Mouse (Mus musculus): ENCODE results near the gene Synpo2. TPM values are rescaled to one million over a fixed set of nuclear protein-coding genes. Genes with fewer than 3 reads are reported as not detected.

Synpo2 gene
- polyA plus RNA-seq, 1 experiment from 2014 or later: 1.5 TPM

DNA sequence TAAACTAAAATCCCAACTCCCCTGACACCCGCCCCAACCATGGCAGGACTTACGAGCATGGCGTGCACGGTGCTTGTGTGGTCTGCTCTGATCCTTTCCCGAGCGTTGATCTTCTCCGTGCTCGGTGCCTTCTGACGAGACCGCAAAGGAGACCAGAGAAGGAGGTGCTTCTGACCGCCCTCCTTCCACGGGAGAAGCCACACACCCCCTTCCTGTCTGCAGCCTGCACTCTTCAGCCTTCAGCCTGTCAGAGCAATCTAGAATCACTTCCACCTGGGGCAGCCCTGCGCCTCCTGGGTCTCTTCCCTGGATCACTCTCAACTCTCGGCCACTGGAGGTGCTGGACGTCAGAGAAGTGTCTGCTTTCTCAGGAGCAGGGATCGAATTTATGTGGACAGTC lies 119.0 kb downstream of the Synpo2 start:
- Histone ChIP-seq H3K36me3 (no peaks in the 10 kb centered on the region), H3K9me3 (no peaks in the 10 kb centered on the region), H3K4me1 (replicated peaks) (peaks cover 6% of the 10 kb centered on the region; the same call in 1 of the 2 replicates), H3K27me3 (no peaks in the 10 kb centered on the region), H3K4me2 (replicated peaks) (no peak overlapping the region), H3K9ac (replicated peaks) (no peak overlapping the region), H3K4me3 (replicated peaks) (no peak overlapping the region), H3K27ac (no peak overlapping the region)
- no peak for ATAC-seq
- WGBS: 57% methylated on average over 16 of the region's 16 CpGs

DNA sequence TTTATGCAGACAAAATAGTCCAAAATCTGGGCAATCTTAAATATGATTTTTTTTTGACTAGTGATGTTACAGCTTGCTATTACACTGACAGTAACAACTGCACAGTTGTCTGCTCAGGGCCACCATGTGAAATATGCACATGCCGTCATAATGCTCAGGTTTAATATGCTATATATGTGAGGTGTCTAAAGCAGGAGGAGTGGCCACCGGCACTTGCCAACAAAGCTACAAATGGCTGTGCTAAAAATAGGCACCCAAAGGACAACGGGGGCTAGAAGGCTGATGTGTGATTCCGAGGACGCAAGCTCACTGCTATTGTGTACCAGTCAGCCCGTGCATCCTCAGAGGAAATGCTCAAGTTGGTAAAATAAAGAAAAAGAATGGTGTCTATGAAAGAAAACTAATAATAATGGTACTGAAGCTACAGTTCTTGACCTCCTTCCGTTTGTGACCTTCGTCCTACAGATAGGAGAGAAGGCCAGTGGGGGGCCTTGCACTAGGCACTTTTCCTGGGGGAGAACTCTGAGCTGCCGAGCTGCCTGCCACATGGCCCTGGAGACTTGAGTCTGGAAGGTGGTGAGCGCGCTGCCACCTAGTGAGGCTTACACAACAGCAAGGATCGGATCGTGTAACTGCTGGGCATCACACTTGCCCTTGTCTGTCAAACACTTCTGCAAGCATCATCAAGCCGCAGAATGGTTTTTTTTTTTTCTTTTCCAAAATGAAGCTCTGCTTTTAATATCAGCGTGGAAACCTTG lies 120.0 kb downstream of the Synpo2 start:
- Histone ChIP-seq H3K4me3 (replicated peaks) (0 out of 2 replicates have a peak overlapping the region, but pooled peaks have one; percentile 9), H3K4me2 (replicated peaks) (peak overlapping the region; percentile 32), H3K36me3 (no peaks in the 10 kb centered on the region), H3K27ac (no peak overlapping the region), H3K9ac (replicated peaks) (no peak overlapping the region), H3K4me1 (replicated peaks) (peaks cover 6% of the 10 kb centered on the region; the same call in 1 of the 2 replicates), H3K27me3 (no peaks in the 10 kb centered on the region), H3K9me3 (no peaks in the 10 kb centered on the region)
- WGBS: 27% methylated on average over 15 of the region's 15 CpGs
- no peak for ATAC-seq

DNA sequence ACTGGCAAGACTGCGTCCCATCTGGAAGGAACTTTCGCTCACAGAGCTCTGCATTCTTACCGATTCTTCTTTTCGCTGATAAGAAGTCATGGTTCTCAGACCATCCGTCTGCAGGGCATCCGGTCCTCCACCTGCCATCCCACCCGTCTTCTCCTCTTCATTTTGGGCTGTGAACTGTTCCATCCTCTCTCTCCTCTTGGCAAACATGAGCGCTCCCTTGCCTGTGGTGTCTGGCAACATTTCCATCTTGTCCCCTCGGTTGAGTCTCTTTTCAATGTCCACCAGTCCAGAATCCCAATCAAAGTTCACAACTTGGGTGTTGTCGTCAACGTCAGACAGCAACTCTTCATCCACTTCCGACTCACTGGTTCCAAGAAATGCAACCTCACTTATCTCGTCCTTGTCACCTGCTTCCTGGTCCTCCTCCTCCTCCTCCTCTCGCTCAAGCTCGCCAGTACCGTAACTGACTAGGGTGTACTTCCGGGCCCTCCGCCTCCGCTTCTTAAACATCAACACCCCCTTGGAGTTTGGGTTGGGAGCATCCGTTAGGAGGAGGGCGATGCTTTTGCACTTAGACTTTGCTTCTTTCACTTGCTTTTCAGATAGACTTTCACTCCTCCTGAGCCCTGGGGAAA lies 121.8 kb downstream of the Synpo2 start:
- H3K4me3 ChIP-seq (replicated peaks): no peak overlapping the region
- no peaks in the 10 kb centered on the region for H3K36me3 ChIP-seq
- H3K4me2 ChIP-seq (replicated peaks): no peak overlapping the region
- H3K27me3 ChIP-seq: no peaks in the 10 kb centered on the region
- no peak for ATAC-seq
- H3K9me3 ChIP-seq: no peaks in the 10 kb centered on the region
- no peak overlapping the region for H3K9ac ChIP-seq (replicated peaks)
- H3K4me1 ChIP-seq (replicated peaks): peaks cover 6% of the 10 kb centered on the region; the same call in 1 of the 2 replicates
- H3K27ac ChIP-seq: no peak overlapping the region
- 95% methylated on average over 21 of the region's 21 CpGs for WGBS

DNA sequence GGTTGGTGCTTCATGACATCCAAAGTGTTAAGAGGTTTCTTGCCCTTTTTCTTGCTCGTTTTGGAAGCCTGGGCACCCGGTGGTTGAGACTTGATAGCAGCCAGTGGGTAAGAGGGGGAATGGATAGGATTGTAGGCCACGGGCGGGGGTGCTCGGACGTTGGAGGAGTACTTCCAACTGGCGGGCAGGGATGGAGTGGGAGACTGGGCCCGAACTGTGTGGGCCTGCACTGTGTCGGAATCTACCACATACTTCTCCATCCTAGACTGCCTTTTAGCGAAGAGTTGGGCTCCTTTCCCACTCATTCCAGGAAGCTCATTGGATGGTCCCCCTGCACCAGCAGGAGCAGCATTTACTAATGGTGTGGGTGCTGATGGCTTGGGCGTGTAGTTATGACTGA lies 123.2 kb downstream of the Synpo2 start:
- H3K9me3 ChIP-seq: no peaks in the 10 kb centered on the region
- H3K4me2 ChIP-seq (replicated peaks): no peak overlapping the region
- H3K36me3 ChIP-seq: no peaks in the 10 kb centered on the region
- no peaks in the 10 kb centered on the region for H3K27me3 ChIP-seq
- WGBS: 90% methylated on average over 11 of the region's 11 CpGs
- ATAC-seq: no peak
- no peak overlapping the region for H3K9ac ChIP-seq (replicated peaks)
- no peak overlapping the region for H3K4me3 ChIP-seq (replicated peaks)
- H3K27ac ChIP-seq: no peak overlapping the region
- peaks cover 6% of the 10 kb centered on the region; the same call in 1 of the 2 replicates for H3K4me1 ChIP-seq (replicated peaks)

DNA sequence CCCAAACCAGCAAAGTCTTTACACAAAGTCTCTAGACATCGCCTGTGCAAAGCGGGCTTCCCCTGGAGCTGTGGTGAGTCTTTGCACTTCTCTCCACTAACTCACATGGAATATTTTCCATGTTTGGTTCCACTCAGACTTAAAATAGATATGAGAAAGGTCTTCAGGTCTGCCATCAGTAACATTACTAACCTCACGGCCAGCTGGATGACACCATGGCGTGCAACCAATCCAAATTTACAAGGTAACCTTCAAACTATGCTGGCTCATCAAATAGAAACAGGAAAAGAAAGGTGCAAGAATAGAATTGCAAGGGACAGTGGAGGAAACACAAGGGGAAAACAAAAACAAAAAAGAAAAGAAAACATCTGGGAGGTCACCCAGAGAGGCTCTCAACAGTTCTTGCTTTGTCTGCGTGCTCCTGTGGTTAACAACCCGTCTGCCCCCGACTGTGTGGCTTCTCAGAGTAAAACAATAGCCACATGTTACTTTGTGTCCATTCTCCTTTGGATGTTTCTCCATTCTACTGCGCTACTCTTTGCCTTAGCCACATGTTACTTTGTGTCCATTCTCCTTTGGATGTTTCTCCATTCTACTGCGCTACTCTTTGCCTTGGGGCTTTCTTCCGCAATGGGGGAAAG lies 124.8 kb downstream of the Synpo2 start:
- 71% methylated on average over 10 of the region's 10 CpGs for WGBS
- H3K27ac ChIP-seq: no peak overlapping the region
- no peak for ATAC-seq
- peaks cover 5% of the 10 kb centered on the region; the same call in 1 of the 2 replicates for H3K4me1 ChIP-seq (replicated peaks)
- no peak overlapping the region for H3K4me2 ChIP-seq (replicated peaks)
- H3K27me3 ChIP-seq: no peaks in the 10 kb centered on the region
- no peak overlapping the region for H3K4me3 ChIP-seq (replicated peaks)
- no peak overlapping the region for H3K9ac ChIP-seq (replicated peaks)
- no peaks in the 10 kb centered on the region for H3K9me3 ChIP-seq
- H3K36me3 ChIP-seq: no peaks in the 10 kb centered on the region

DNA sequence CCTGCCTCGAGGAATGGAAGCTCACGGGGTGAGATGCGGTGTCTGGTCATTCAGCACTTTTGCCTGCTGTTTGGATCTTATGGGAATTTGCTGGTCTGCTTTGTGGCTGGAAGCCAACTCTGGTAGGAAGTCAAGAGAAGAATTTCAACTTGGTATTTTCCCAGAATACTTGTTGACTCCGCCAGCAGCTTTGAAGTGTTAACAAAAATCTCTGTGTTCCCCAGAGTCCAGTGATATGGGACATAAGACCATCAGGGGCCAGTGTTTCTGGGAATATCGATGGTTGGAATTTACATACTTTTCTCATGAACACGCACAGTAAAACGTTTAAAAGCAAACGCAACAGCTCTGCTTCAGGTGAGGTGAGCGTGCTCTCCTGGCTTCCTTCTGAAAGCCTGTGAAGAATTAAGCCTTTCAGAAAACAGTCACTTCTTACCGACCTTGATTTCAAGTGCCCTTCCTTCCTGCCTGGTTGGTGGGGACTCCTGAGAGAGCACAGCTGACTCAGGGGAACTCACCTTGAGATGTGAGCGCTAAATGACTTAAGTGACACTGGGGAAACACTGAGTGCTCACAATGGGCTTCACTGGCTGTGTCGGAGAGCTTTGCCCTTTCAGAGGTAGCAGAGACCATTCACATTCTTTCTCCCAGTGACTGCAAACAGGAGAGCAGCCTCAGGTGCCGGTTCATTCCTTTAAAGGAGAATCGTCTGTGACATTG lies 128.0 kb downstream of the Synpo2 start:
- H3K4me1 ChIP-seq (replicated peaks): no peaks in the 10 kb centered on the region
- no peaks in the 10 kb centered on the region for H3K27me3 ChIP-seq
- H3K36me3 ChIP-seq: no peaks in the 10 kb centered on the region
- no peak overlapping the region for H3K27ac ChIP-seq
- no peaks in the 10 kb centered on the region for H3K9me3 ChIP-seq
- H3K4me2 ChIP-seq (replicated peaks): no peak overlapping the region
- 78% methylated on average over 14 of the region's 14 CpGs for WGBS
- H3K9ac ChIP-seq (replicated peaks): no peak overlapping the region
- H3K4me3 ChIP-seq (replicated peaks): no peak overlapping the region
- no peak for ATAC-seq

DNA sequence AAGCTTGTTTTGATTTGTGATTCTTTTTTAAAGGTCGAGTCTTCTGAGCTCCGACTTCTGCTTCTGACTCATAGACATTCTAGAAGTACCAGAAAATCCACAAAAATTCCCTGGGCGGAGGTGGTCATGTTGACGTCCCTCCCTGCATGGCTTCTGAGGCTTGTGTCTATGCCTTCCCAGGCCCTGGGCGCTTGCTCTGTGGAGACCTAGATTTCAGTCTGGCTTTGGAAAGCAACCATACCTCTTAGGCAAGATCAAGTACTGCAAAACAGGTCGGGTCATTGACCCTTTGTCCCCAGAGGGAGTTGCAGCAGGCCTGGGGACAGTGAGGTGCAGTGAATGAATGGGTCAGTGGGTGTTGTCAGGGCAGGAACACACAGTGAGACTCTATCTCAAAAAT lies 131.6 kb downstream of the Synpo2 start:
- Histone ChIP-seq H3K9me3 (no peaks in the 10 kb centered on the region), H3K4me3 (replicated peaks) (no peak overlapping the region)
- ATAC-seq: no peak

DNA sequence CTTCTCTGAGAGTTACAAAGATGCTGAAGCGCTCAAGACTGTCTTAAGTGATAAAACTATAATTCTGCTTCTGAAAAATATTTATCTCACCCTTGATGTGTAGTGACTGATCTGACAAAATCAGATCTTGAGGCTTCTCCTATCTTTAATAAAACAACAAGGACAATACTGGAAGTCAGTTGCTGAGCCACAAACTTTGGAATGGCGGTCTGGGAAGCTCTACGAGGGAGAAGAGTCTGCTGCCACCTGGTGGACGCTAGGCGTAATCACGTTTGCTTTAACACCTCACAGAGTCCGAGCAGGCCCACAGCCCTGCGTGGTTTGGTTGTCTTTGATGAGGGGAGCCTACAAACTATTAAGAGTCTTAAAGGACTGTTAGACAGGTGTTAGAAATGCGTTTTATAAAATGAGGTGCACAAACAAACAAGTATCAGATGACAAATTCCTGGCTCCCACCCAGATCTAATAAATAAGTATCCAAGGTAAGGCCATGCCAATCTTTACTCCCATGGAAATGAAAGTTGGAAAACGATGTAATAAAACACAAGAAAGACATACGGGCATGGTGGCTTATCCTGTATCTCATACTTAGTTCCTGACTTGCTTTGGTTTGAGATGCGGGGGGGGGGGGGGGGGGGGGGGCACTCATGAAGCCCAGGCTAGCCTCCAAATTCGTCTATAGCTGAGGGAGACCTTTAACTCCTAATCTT lies 132.6 kb downstream of the Synpo2 start:
- ATAC-seq: peak; percentile 79
- Histone ChIP-seq H3K27ac (no peak overlapping the region), H3K9ac (replicated peaks) (no peak overlapping the region), H3K4me3 (replicated peaks) (no peak overlapping the region), H3K9me3 (no peaks in the 10 kb centered on the region), H3K36me3 (no peaks in the 10 kb centered on the region), H3K4me2 (replicated peaks) (no peak overlapping the region), H3K27me3 (no peaks in the 10 kb centered on the region), H3K4me1 (replicated peaks) (no peaks in the 10 kb centered on the region)
- 30% methylated on average over 12 of the region's 13 CpGs for WGBS

More for the DNA sequence above, 131.6 kb downstream of the Synpo2 start:
- H3K4me1 ChIP-seq (replicated peaks): no peaks in the 10 kb centered on the region
- H3K4me2 ChIP-seq (replicated peaks): no peak overlapping the region
- H3K9ac ChIP-seq (replicated peaks): no peak overlapping the region
- no peaks in the 10 kb centered on the region for H3K36me3 ChIP-seq
- WGBS: 83% methylated on average over 6 of the region's 6 CpGs
- no peak overlapping the region for H3K27ac ChIP-seq
- H3K27me3 ChIP-seq: no peaks in the 10 kb centered on the region

DNA sequence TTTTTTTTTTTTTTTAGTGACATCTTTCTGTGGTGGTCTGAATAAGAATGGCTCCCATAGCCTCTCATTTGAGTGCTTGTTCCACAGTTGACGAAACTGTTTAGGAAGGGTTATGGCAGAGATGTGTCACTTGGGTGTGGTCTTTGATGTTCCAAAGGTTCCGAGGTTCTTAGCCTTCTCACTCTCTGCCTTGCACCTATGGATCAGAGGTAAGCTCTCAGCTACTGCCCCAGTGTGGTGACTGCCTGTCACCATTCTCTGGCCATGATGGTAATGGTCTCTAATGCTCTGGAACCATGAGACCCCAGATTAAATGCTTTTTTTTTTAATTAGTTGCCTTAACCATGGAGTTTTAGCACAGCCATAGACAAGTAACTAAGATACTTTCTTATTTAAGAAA lies 134.2 kb downstream of the Synpo2 start:
- Histone ChIP-seq H3K4me2 (replicated peaks) (no peak overlapping the region), H3K27me3 (no peaks in the 10 kb centered on the region), H3K9ac (replicated peaks) (no peak overlapping the region), H3K36me3 (no peaks in the 10 kb centered on the region), H3K27ac (no peak overlapping the region), H3K9me3 (no peaks in the 10 kb centered on the region), H3K4me3 (replicated peaks) (no peak overlapping the region), H3K4me1 (replicated peaks) (no peaks in the 10 kb centered on the region)
- no peak for ATAC-seq
- 96% methylated on average over 2 of the region's 2 CpGs for WGBS

DNA sequence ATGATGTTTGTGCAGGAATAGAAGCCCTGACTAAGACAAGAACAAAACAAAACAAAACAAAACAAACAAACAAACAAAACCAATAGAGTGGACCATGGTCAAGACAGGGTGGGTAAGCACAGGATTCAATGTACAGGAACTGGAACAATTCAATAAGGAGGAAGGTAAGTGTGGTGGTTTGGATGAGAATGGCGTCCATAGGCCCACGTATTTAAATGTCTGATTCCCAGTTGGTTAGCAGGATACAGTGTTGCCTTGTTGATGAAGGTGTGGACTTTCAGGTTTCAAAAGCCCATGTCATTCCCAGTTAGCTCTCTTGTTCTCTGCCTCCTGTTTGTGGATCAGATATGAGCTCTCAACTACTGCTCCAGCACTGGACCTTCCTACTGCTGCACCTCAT lies 140.8 kb downstream of the Synpo2 start:
- H3K4me1 ChIP-seq (replicated peaks): peaks cover 5% of the 10 kb centered on the region; the same call in 1 of the 2 replicates
- ATAC-seq: no peak
- no peaks in the 10 kb centered on the region for H3K36me3 ChIP-seq
- no peaks in the 10 kb centered on the region for H3K9me3 ChIP-seq
- H3K9ac ChIP-seq (replicated peaks): no peak overlapping the region
- 93% methylated on average over 2 of the region's 2 CpGs for WGBS
- H3K27me3 ChIP-seq: no peaks in the 10 kb centered on the region
- H3K4me2 ChIP-seq (replicated peaks): no peak overlapping the region
- H3K27ac ChIP-seq: no peak overlapping the region
- no peak overlapping the region for H3K4me3 ChIP-seq (replicated peaks)

DNA sequence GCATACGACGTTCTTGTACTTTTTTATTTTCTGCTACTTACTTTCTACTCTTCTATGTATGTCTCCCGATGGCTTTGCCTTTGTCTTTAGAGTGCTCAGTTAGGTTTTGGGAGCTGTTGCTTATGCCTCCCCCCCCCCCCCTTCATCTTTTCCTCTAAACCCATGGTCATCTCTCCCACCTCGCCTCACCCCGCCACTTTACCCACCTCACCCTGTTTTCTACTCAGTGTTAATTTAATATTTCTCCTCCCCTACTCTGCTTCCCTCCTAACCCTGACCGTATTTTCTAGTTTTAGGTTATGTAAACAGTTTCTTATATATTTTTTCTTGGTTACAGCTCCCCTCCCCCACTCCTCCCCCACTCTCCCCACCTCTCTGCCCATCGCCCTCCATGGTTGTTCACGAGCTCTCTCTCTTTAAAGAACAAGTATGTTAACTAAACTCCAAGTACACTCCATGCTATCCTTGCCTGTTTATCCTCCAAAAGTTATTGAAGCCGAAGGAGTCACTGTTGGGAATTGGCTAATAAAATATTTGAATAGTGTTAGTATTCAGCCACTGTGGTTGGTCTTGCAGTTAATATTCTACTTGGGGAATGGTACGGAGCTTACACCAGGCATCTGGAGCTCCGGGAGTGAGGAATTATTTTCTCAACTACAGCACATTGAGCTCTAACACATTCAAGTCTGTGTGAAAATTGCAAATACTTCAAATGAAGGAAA lies 142.1 kb downstream of the Synpo2 start:
- Histone ChIP-seq H3K9ac (replicated peaks) (0 out of 2 replicates have a peak overlapping the region, but pooled peaks have one; percentile 25), H3K36me3 (no peaks in the 10 kb centered on the region), H3K27me3 (no peaks in the 10 kb centered on the region), H3K4me3 (replicated peaks) (no peak overlapping the region), H3K4me2 (replicated peaks) (no peak overlapping the region), H3K4me1 (replicated peaks) (peaks cover 5% of the 10 kb centered on the region; the same call in 1 of the 2 replicates), H3K9me3 (no peaks in the 10 kb centered on the region), H3K27ac (no peak overlapping the region)
- ATAC-seq: no peak; the same call in 1 of the 2 replicates
- WGBS: 76% methylated on average over 11 of the region's 11 CpGs

Measured in midbrain, embryonic 13.5 days (tissue).